Mouse (Mus musculus) erythroid progenitor cell, adult 5-6 weeks (primary cell): ENCODE results near the gene Bmpr1a. TPM values are rescaled to one million over a fixed set of nuclear protein-coding genes. Genes with fewer than 3 reads are reported as not detected.
A peak's percentile ranks its signal among the peaks of the same experiment; 100 is the strongest.

Source experiments
- ATAC-seq: replicated peaks from 2 replicates; pipeline ENCODE4 v1.8.0; 2016; ENCODE audit warnings: moderate number of reproducible peaks, mild to moderate bottlenecking, moderate TSS enrichment, inconsistent platforms; ENCODE audit not compliant: poor library complexity, low FRiP score, severe bottlenecking
- total RNA-seq, 2 experiments: library from RNA; stranded (forward) in 1 of 2; stranded (reverse) in 1 of 2; fragments of 150-400 nt in 1 of 2; fragments of 186-747, 209-891 nt in 1 of 2; gene quantifications; 2 replicates each; pipeline versions ENCODE4 v1.2.3 to v1.2.4; 2015 to 2017; ENCODE audit warnings: low replicate concordance in 2 of 2

Bmpr1a gene
- total RNA-seq (2015; ENCODE audit: low replicate concordance) = 0.84 and 1.4 TPM in 2 replicates
- 1.2 TPM in 1 of 2 replicates, not detected in the other for total RNA-seq (2017; ENCODE audit: low replicate concordance)

GRCm38 (mm10) chr14:34503325-34503647, at the start of gene Bmpr1a:
TSS of gene Bmpr1a (minus strand) at chr14:34503341.
- ATAC-seq = no peak

- ATAC-seq = no peak
Observed at GRCm38 (mm10) chr14:34552226-34552625, 49.1 kb upstream of the Bmpr1a start.

GRCm38 (mm10) chr14:34549004-34549671, 46.0 kb upstream of the Bmpr1a start:
- ATAC-seq = peak; percentile 80

GRCm38 (mm10) chr14:34548391-34549001, 45.4 kb upstream of the Bmpr1a start:
- no peak for ATAC-seq

GRCm38 (mm10) chr14:34544545-34544944, 41.4 kb upstream of the Bmpr1a start:
- no peak for ATAC-seq

- ATAC-seq = no peak
Observed at GRCm38 (mm10) chr14:34544001-34544400, 40.9 kb upstream of the Bmpr1a start.

- no peak for ATAC-seq
Observed at GRCm38 (mm10) chr14:34543596-34543995, 40.5 kb upstream of the Bmpr1a start.

- ATAC-seq = no peak
Observed at GRCm38 (mm10) chr14:34541896-34542295, 38.8 kb upstream of the Bmpr1a start.

- no peak for ATAC-seq
Observed at GRCm38 (mm10) chr14:34540685-34541162, 37.6 kb upstream of the Bmpr1a start.

GRCm38 (mm10) chr14:34535883-34536282, 32.7 kb upstream of the Bmpr1a start:
- ATAC-seq = no peak

GRCm38 (mm10) chr14:34533537-34533936, 30.4 kb upstream of the Bmpr1a start:
- ATAC-seq = no peak

GRCm38 (mm10) chr14:34532536-34532935, 29.4 kb upstream of the Bmpr1a start:
- no peak for ATAC-seq

GRCm38 (mm10) chr14:34528804-34529203, 25.7 kb upstream of the Bmpr1a start:
- no peak for ATAC-seq

GRCm38 (mm10) chr14:34522701-34523100, 19.6 kb upstream of the Bmpr1a start, which contains the start of gene 9230112D13Rik:
TSS of gene 9230112D13Rik (minus strand) at chr14:34522801.
- no peak for ATAC-seq

GRCm38 (mm10) chr14:34517959-34518544, 14.9 kb upstream of the Bmpr1a start:
- no peak for ATAC-seq

GRCm38 (mm10) chr14:34516960-34517577, 13.9 kb upstream of the Bmpr1a start:
- no peak for ATAC-seq

- no peak for ATAC-seq
Observed at GRCm38 (mm10) chr14:34515860-34516259, 12.7 kb upstream of the Bmpr1a start.

- no peak for ATAC-seq
Observed at GRCm38 (mm10) chr14:34514120-34514519, 11.0 kb upstream of the Bmpr1a start.

- ATAC-seq = no peak
Observed at GRCm38 (mm10) chr14:34512602-34513001, 9.5 kb upstream of the Bmpr1a start.

- ATAC-seq = no peak
Observed at GRCm38 (mm10) chr14:34511901-34512300, 8.8 kb upstream of the Bmpr1a start.
